Mouse (Mus musculus): ENCODE results near the gene B430305J03Rik. TPM values are rescaled to one million over a fixed set of nuclear protein-coding genes. Genes with fewer than 3 reads are reported as not detected.

B430305J03Rik gene
- polyA plus RNA-seq, 1 experiment from 2014 or later, result not detected

DNA sequence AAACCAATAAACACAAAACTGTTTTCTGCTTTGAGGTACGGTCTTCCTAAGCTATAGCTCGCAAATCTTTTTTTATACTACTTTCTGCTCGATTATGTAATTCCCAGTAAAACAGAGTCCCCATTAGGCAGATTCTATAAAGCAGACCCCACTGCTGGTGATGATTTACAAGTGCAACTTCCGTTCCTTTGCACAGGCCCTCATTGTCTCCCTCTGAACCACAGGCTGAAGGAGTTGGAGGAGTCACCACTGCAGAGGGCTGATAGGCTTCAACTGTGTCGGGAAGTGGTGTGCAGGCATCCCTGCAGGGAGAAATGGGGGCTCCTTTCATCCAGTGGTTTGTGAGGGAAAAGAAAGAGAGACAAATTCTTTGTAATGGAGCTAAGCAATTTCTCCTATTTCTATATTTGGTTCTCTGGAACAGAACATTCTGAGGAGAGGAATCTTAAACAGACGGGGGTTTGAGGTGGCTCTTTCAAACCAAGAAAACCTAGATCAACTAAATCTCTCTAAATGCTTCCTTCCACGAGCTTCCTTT is 6.9 kb downstream of the B430305J03Rik start:
- WGBS, result 36% methylated on average over 7 of the region's 7 CpGs
- H3K9me3 ChIP-seq (replicated peaks; ENCODE audit: control insufficient read depth, low read length), result no peaks in the 10 kb centered on the region
- ATAC-seq (ENCODE audit: insufficient read depth, low FRiP score), result no peak

DNA sequence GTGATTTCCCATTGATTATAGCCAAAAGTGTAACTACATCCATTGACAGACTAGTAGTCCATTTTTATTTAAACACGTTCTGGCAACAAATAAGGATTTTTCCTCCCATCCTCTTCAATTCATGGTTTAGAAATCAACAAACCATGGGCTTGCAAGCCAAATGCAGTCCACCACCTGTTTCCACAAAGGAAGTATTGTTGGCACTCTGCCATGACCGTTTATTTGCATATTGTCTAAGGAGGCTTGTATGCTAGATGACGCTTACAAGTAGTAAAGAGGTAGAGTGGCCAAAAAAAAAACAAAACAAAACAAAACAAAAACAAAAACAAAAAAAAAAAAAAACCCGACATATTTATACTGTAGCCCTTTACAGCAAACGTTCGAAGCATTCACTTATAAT is 7.6 kb downstream of the B430305J03Rik start:
- Histone ChIP-seq H3K27ac (ENCODE audit: low read length) (no peak overlapping the region), H3K9ac (ENCODE audit: low read length) (no peak overlapping the region), H3K36me3 (ENCODE audit: control insufficient read depth, insufficient read depth, low read length) (no peaks in the 10 kb centered on the region), H3K4me1 (ENCODE audit: control insufficient read depth, insufficient read depth, low read length) (no peaks in the 10 kb centered on the region), H3K27me3 (ENCODE audit: control insufficient read depth, insufficient read depth, low read length) (no peaks in the 10 kb centered on the region), H3K9me3 (replicated peaks; ENCODE audit: control insufficient read depth, low read length) (no peaks in the 10 kb centered on the region), H3K4me3 (replicated peaks; ENCODE audit: low read length) (no peak overlapping the region), H3K4me2 (ENCODE audit: low read depth, low read length) (no peak overlapping the region)
- no peak for ATAC-seq (ENCODE audit: insufficient read depth, low FRiP score)
- 58% methylated on average over 6 of the region's 6 CpGs for WGBS

More for the DNA sequence above, 6.9 kb downstream of the B430305J03Rik start:
- Histone ChIP-seq H3K9ac (ENCODE audit: low read length) (no peak overlapping the region), H3K4me3 (replicated peaks; ENCODE audit: low read length) (no peak overlapping the region), H3K4me2 (ENCODE audit: low read depth, low read length) (no peak overlapping the region), H3K27ac (ENCODE audit: low read length) (no peak overlapping the region), H3K4me1 (ENCODE audit: control insufficient read depth, insufficient read depth, low read length) (no peaks in the 10 kb centered on the region), H3K27me3 (ENCODE audit: control insufficient read depth, insufficient read depth, low read length) (no peaks in the 10 kb centered on the region), H3K36me3 (ENCODE audit: control insufficient read depth, insufficient read depth, low read length) (no peaks in the 10 kb centered on the region)

DNA sequence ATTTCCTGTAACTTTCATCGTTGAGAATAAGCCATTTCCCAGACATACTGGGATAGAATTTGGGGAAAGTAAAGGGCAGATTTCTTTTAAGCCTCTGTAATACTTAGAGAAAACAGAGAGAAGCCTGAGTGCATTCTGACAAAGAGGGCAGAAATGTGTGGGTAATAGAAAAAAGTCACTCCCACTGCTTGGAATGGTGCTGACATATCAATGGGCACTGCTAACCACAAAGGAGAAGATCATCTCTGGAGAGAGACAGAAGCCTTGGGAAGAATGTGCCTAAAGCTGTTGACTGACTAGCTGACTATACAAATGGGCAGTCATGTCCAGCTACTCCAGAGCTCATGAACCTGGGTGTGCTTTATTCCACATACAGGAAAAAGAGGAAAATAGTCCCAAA is 10.3 kb downstream of the B430305J03Rik start:
- no peak overlapping the region for H3K4me2 ChIP-seq (ENCODE audit: low read depth, low read length)
- no peak for ATAC-seq (ENCODE audit: insufficient read depth, low FRiP score)
- H3K9ac ChIP-seq (ENCODE audit: low read length), result no peak overlapping the region; the same call in 1 of the 2 replicates
- no peaks in the 10 kb centered on the region for H3K4me1 ChIP-seq (ENCODE audit: control insufficient read depth, insufficient read depth, low read length)
- no peak overlapping the region for H3K27ac ChIP-seq (ENCODE audit: low read length)
- H3K4me3 ChIP-seq (replicated peaks; ENCODE audit: low read length), result no peak overlapping the region
- no peaks in the 10 kb centered on the region for H3K36me3 ChIP-seq (ENCODE audit: control insufficient read depth, insufficient read depth, low read length)
- H3K9me3 ChIP-seq (replicated peaks; ENCODE audit: control insufficient read depth, low read length), result no peaks in the 10 kb centered on the region
- no peaks in the 10 kb centered on the region for H3K27me3 ChIP-seq (ENCODE audit: control insufficient read depth, insufficient read depth, low read length)
- 41% methylated on average over 1 of the region's 1 CpGs for WGBS

DNA sequence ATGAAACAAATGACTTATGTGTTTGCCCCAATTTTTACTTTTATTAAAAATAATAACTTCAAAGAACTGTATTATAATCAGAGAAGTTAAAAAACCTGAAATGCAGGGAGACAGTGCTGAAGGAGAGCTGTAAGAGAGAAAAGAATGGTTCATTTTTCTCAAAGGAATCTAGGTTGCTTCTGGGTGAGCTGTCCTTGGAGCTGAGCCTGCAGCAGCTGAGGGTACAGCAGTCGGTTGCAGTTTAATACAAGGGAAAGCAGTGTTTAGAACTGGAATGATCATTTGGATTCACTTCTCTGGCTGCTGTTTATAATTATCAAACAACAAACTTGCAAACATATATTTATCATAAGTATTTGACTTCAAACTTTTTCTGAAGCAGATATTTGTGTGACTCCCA is 16.3 kb downstream of the B430305J03Rik start:
- H3K27me3 ChIP-seq (ENCODE audit: control insufficient read depth, insufficient read depth, low read length), result no peaks in the 10 kb centered on the region
- no peak overlapping the region for H3K9ac ChIP-seq (ENCODE audit: low read length)
- no peak overlapping the region for H3K4me3 ChIP-seq (replicated peaks; ENCODE audit: low read length)
- no peak overlapping the region for H3K27ac ChIP-seq (ENCODE audit: low read length)
- no peaks in the 10 kb centered on the region for H3K4me1 ChIP-seq (ENCODE audit: control insufficient read depth, insufficient read depth, low read length)
- WGBS, result 34% methylated on average over 1 of the region's 1 CpGs
- ATAC-seq (ENCODE audit: insufficient read depth, low FRiP score), result no peak
- no peak overlapping the region for H3K4me2 ChIP-seq (ENCODE audit: low read depth, low read length)
- H3K9me3 ChIP-seq (replicated peaks; ENCODE audit: control insufficient read depth, low read length), result no peaks in the 10 kb centered on the region
- H3K36me3 ChIP-seq (ENCODE audit: control insufficient read depth, insufficient read depth, low read length), result no peaks in the 10 kb centered on the region

DNA sequence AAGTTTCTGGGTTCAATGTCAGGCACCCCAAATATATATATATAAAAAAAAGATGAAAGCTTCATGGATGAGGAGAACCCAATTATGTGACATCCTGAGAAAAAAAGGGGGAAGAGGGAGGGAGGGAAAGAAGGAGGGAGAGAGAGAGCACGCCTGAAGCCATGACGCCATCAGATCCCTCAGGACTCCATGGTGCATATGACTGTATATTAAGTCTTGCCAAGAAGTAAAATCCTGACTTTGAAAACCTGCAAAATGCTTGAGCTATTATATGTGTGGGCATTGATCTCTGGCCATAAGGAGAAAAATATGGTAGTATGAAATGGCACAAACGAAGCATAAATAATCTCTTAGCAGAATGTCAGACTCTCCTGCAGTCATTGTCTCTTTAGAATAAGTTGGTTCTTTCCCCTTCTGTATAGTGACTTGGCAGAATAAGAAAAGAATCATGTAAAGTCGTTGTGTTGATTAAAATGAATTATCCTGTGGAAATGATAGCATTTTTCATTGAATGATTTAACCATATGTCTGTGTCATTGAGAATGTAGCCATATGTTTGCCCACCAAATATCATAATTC is 17.6 kb downstream of the B430305J03Rik start:
- Histone ChIP-seq H3K9me3 (replicated peaks; ENCODE audit: control insufficient read depth, low read length) (no peaks in the 10 kb centered on the region), H3K27ac (ENCODE audit: low read length) (no peak overlapping the region), H3K4me1 (ENCODE audit: control insufficient read depth, insufficient read depth, low read length) (no peaks in the 10 kb centered on the region), H3K9ac (ENCODE audit: low read length) (no peak overlapping the region), H3K4me3 (replicated peaks; ENCODE audit: low read length) (no peak overlapping the region), H3K27me3 (ENCODE audit: control insufficient read depth, insufficient read depth, low read length) (no peaks in the 10 kb centered on the region), H3K36me3 (ENCODE audit: control insufficient read depth, insufficient read depth, low read length) (no peaks in the 10 kb centered on the region), H3K4me2 (ENCODE audit: low read depth, low read length) (no peak overlapping the region)
- 71% methylated on average over 4 of the region's 4 CpGs for WGBS
- ATAC-seq (ENCODE audit: insufficient read depth, low FRiP score), result no peak

DNA sequence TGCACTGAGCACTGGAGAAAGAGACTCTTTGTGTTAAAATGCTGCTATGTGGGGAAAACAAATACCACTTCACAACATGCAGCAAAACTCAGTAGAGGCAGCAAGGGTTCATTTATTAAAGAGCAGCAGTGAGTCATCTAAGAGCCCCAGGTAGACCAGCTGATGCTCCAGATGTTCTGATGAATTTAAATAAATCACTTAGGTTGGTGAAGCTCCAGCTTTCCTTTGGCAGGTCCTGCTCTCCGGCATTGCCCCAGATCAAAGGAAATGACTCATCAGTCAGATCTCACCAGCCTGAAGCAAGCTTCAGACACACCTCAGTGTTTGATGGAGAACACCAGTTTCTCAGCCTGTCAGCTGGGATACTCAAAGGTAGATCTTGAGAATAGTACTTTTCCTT is 20.1 kb downstream of the B430305J03Rik start:
- Histone ChIP-seq H3K27ac (ENCODE audit: low read length) (no peak overlapping the region), H3K27me3 (ENCODE audit: control insufficient read depth, insufficient read depth, low read length) (no peaks in the 10 kb centered on the region), H3K4me2 (ENCODE audit: low read depth, low read length) (no peak overlapping the region), H3K4me1 (ENCODE audit: control insufficient read depth, insufficient read depth, low read length) (no peaks in the 10 kb centered on the region), H3K36me3 (ENCODE audit: control insufficient read depth, insufficient read depth, low read length) (no peaks in the 10 kb centered on the region), H3K9ac (ENCODE audit: low read length) (no peak overlapping the region), H3K9me3 (replicated peaks; ENCODE audit: control insufficient read depth, low read length) (no peaks in the 10 kb centered on the region), H3K4me3 (replicated peaks; ENCODE audit: low read length) (no peak overlapping the region)
- no peak for ATAC-seq (ENCODE audit: insufficient read depth, low FRiP score)
- 29% methylated on average over 1 of the region's 1 CpGs for WGBS

DNA sequence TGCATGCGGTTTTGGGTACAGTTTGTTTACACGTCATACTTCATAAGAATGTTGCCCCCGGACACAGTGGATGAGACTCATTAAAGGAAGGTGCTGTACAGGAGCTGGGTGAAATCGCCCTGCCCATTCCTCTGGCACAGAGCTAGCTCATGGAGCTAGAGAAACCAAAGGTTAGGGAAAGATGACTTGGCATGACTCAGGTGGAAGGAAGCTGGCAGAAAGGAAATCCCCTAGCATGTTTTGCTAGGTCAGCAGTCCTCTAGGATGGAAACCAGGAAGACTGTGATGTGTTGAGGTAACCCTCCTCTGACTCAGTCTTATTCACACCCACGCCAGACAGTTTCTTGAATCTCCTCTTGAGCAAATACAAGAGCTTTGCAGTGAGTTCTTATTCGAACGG is 21.7 kb downstream of the B430305J03Rik start:
- H3K9ac ChIP-seq (ENCODE audit: low read length), result no peak overlapping the region
- no peak overlapping the region for H3K27ac ChIP-seq (ENCODE audit: low read length)
- peak; percentile 29; the same call in 1 of the 2 replicates for ATAC-seq (ENCODE audit: insufficient read depth, low FRiP score)
- no peaks in the 10 kb centered on the region for H3K4me1 ChIP-seq (ENCODE audit: control insufficient read depth, insufficient read depth, low read length)
- H3K9me3 ChIP-seq (replicated peaks; ENCODE audit: control insufficient read depth, low read length), result no peaks in the 10 kb centered on the region
- 64% methylated on average over 7 of the region's 7 CpGs for WGBS
- H3K36me3 ChIP-seq (ENCODE audit: control insufficient read depth, insufficient read depth, low read length), result no peaks in the 10 kb centered on the region
- no peak overlapping the region for H3K4me3 ChIP-seq (replicated peaks; ENCODE audit: low read length)
- no peaks in the 10 kb centered on the region for H3K27me3 ChIP-seq (ENCODE audit: control insufficient read depth, insufficient read depth, low read length)
- H3K4me2 ChIP-seq (ENCODE audit: low read depth, low read length), result no peak overlapping the region

DNA sequence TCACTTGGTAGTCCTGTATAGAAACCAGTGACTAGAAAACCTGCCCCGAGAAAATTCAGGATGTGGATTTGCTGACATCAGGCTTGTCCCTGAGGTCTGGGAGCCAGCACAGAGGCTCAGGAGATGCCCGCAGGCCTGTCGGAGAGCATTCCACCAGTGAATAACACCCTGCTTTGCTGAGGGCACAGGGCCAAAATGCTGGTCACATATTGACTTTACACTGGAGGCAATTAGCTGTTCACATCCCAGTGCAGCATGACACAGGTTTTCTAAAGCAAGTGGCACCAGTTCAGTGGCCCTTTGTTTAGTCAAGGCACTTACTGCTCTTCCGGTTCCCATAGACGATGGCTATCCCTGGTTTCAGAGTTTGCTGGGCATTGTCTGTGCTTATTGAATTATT is 25.4 kb downstream of the B430305J03Rik start:
- Histone ChIP-seq H3K27ac (ENCODE audit: low read length) (no peak overlapping the region), H3K4me3 (replicated peaks; ENCODE audit: low read length) (no peak overlapping the region)
- no peak for ATAC-seq (ENCODE audit: insufficient read depth, low FRiP score)

DNA sequence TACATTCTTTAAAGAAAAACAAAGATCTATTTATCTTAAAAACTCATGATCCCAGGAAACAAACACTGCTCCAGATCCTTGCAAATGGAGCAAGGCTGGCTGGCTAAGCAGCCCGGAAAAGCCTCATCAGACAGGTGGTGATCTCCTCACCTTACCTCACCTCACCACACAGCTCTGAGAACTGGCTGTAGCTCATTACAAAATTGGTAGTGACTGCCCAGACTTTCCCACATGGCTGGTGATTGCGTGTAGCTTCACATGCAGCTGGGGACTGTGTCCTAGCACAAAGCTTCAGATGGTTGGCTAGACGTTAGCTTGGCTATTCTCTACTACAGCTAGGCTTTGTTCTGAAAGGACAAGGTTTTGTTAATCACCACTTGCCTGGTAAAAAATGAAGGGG is 28.5 kb downstream of the B430305J03Rik start:
- Histone ChIP-seq H3K9ac (ENCODE audit: low read length) (no peak overlapping the region), H3K27ac (ENCODE audit: low read length) (no peak overlapping the region), H3K4me3 (replicated peaks; ENCODE audit: low read length) (no peak overlapping the region), H3K4me2 (ENCODE audit: low read depth, low read length) (no peak overlapping the region), H3K4me1 (ENCODE audit: control insufficient read depth, insufficient read depth, low read length) (no peaks in the 10 kb centered on the region), H3K27me3 (ENCODE audit: control insufficient read depth, insufficient read depth, low read length) (no peaks in the 10 kb centered on the region), H3K9me3 (replicated peaks; ENCODE audit: control insufficient read depth, low read length) (no peaks in the 10 kb centered on the region), H3K36me3 (ENCODE audit: control insufficient read depth, insufficient read depth, low read length) (no peaks in the 10 kb centered on the region)
- WGBS, result 80% methylated on average over 3 of the region's 3 CpGs
- no peak for ATAC-seq (ENCODE audit: insufficient read depth, low FRiP score)

More for the DNA sequence above, 25.4 kb downstream of the B430305J03Rik start:
- no peaks in the 10 kb centered on the region for H3K36me3 ChIP-seq (ENCODE audit: control insufficient read depth, insufficient read depth, low read length)
- WGBS, result 78% methylated on average over 5 of the region's 5 CpGs
- H3K4me1 ChIP-seq (ENCODE audit: control insufficient read depth, insufficient read depth, low read length), result no peaks in the 10 kb centered on the region
- H3K4me2 ChIP-seq (ENCODE audit: low read depth, low read length), result no peak overlapping the region
- no peaks in the 10 kb centered on the region for H3K9me3 ChIP-seq (replicated peaks; ENCODE audit: control insufficient read depth, low read length)
- no peak overlapping the region for H3K9ac ChIP-seq (ENCODE audit: low read length)
- H3K27me3 ChIP-seq (ENCODE audit: control insufficient read depth, insufficient read depth, low read length), result no peaks in the 10 kb centered on the region

Measured in stomach, embryonic 16.5 days (tissue).